Mouse (Mus musculus): ENCODE data around the gene Kif21b. TPM values are rescaled to one million over a fixed set of nuclear protein-coding genes. Genes with fewer than 3 reads are reported as not detected.

The Kif21b gene
- total RNA-seq, 2 experiments from 2014 or later, result 33.9 to 36.5 TPM

DNA sequence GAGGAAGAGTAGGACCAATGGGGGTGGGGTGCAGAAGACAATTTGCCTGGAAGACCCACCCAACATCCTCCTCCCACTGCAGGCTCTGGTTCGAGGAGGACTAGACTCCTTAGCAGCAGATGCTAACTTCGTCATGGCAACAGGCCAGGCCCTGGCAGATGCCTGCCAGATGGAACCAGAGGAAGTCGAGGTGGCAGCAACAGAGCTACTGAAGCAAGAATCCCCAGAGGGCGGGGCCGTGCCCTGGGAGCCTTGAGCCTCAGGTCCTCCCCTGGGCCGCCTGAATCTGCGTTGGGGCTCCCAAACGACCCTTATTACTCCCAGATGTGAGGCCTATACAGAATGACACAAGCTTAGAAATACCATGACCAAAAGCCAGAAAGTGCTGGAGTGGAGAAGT is 12.3 kb upstream of the Kif21b start:
- H3K4me3 ChIP-seq, result no peak overlapping the region
- peak; percentile 76 to 77 for DNase-seq (ENCODE audit: low spot score in 2 of 2)
- TF ChIP-seq CTCF (conservative IDR thresholded peaks at IDR 0.05), result no peak
- peak overlapping the region; percentile 20; the same call in 1 of the 2 replicates for H3K27ac ChIP-seq

DNA sequence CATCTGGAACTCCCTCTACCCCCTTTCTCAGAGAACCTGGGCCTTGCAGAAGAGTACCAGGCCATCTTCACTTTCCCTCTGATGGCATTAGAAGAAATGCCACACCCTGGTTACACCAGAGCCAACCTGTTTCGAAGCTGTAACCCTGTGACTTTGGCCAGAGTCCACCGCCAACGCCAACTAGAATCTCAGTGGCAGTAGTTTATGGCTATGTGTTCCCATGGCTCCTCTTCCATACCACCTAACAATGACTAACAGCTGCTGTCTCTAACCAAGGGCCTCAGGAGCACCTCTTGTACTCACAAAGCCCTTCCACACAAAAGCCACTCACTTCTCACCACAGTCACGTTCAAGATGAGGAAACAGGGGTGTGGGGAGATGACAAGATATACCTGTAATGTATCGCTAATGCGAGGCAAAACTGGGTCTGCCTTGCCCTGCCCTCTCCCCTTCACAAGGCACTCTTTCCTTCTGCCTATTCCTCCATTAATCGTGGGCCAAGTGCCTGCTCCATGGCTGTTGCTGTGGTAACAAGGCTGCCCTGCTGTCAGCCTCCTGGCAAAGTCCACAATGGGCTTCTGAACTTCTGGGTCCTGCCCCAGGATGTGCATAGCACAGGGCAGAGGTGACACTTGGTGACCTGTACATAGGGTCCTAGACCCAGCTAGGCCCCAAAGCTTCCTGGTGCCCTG is 11.5 kb upstream of the Kif21b start:
- peak overlapping the region; percentile 20; the same call in 1 of the 2 replicates for H3K27ac ChIP-seq
- no peak for DNase-seq (ENCODE audit: low spot score in 2 of 2)
- no peak for TF ChIP-seq CTCF (conservative IDR thresholded peaks at IDR 0.05)
- no peak overlapping the region for H3K4me3 ChIP-seq

DNA sequence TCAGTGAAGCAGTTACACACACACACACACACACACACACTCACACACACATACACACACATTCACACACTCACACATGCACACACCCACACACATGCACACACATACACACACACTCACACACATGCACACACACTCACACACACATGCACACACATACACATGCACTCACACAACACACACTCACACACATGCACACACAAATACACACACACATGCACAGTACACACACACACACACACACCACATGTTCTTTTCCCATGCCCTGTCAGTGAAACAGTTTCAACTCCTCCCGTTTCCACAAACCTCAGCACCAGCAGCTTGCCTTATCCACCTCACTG is 11.0 kb upstream of the Kif21b start:
- no peak for DNase-seq (ENCODE audit: low spot score in 2 of 2)
- TF ChIP-seq CTCF (conservative IDR thresholded peaks at IDR 0.05), result no peak
- Histone ChIP-seq H3K4me3 (no peak overlapping the region), H3K27ac (no peak overlapping the region)

DNA sequence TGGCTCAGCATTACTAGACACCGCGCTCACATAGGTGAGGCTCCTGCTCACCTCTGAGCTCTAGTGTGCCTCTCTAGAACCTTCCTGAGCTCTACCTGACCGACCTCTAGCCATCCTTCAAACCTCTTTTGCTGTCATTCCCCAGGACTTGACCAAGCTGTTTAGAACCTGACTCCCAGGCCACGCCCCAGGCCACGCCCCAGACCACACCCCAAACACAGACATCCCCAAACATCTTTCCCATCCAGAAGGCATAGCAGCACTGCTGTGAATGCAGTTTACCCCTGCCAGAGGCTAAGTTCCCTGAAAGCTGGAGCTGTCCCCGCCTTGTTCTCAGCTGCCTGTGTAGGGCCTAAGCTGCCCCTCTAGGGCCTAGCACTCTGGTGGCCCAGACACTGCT is 10.4 kb upstream of the Kif21b start:
- no peak overlapping the region for H3K4me3 ChIP-seq
- no peak for DNase-seq (ENCODE audit: low spot score in 2 of 2)
- H3K27ac ChIP-seq, result no peak overlapping the region
- no peak for TF ChIP-seq CTCF (conservative IDR thresholded peaks at IDR 0.05)

DNA sequence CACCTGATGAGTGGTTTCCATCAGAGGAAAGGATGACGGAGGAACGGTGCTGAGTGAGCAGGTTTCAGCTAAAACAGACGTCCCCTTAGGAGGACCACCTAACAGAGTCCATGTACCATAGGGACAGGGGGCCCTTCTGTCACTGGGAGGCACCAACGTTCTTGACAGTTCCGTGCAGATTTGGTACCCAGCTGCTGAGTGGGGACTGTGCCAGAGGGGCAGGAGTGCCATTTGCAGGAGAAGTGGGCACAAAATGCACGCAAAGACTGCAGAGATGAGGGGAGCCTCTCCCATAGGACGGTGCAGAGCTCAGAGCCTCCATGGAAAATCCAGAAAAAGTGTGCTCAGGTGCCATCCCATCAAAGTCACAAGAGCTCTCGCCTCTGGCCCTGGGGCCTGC is 9.2 kb upstream of the Kif21b start:
- DNase-seq (ENCODE audit: low spot score in 2 of 2), result no peak
- TF ChIP-seq CTCF (conservative IDR thresholded peaks at IDR 0.05), result no peak
- no peak overlapping the region for H3K27ac ChIP-seq

DNA sequence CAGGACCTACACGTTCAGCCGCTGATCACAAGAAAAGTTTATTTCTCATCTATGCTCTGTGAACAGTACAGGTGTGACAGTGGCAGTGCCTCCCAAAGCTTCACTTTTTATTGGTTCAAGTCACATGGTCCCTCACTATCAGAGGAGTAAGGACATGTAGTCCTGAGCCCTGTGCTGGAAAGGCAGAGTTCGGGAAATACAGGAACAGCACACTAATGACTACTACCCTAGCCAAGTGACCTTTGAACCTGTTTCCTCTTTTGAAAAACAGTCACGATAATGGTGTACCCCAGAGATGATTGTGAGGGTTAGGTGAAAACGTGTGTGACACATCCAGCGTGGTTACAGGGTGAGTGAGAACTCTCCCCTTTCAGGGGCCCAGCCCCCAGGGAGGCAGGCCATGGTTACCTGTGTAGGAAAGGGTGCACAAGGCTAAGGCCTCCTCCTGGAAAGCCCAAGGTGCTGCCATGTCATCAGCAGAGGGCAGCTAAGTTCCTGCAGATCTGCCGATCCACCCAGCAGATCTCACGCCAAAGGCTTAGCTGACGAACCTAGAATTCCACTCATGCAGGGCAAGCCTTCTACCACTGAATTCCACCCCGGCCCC is 4.9 kb upstream of the Kif21b start:
- no peak for TF ChIP-seq CTCF (conservative IDR thresholded peaks at IDR 0.05)

More for the DNA sequence above, 9.2 kb upstream of the Kif21b start:
- no peak overlapping the region for H3K4me3 ChIP-seq

DNA sequence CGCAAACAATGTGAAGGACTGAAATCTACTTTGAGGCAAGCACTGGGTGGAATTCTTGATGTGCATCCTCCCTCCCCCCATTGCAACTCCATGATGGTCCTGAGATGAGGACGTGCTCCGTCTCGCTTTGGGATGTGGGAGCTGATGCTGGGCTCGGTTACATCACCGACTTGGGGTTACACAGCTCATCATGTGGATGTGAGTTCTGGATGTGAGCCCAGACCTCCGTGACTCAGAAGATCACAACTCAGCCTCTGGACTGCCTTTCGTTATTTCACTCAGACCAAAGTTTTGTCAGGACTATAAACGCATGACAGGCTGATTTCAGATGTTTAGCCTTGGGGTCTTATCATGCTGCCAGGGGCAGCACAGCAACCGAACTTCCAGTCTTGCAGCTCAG is 4.3 kb upstream of the Kif21b start:
- no peak for DNase-seq (ENCODE audit: low spot score in 2 of 2)
- Histone ChIP-seq H3K27ac (peak overlapping the region; percentile 50; the same call in 1 of the 2 replicates), H3K4me3 (no peak overlapping the region)
- no peak for TF ChIP-seq CTCF (conservative IDR thresholded peaks at IDR 0.05)

More for the DNA sequence above, 4.9 kb upstream of the Kif21b start:
- Histone ChIP-seq H3K4me3 (no peak overlapping the region), H3K27ac (no peak overlapping the region)
- DNase-seq (ENCODE audit: low spot score in 2 of 2), result no peak

DNA sequence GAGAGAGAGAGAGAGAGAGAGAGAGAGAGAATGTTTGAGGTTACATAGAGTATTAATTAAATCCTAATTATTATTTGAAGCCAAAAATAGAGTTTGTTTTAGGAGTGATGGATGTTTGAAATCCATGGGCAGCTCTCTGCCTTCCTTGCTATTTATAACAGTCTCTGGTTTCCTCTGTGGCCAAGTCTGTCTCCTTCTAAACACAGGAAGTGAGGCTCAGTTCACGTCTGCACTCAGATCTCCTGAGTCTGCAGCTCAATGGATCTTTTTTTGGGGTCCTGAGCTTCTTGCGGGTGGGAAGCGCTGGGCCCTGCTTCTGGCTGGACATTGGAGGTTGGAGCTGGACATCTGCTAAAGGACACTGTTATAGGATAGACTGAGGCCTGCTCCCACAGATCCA is 3.3 kb upstream of the Kif21b start:
- TF ChIP-seq CTCF (conservative IDR thresholded peaks at IDR 0.05), result no peak
- Histone ChIP-seq H3K4me3 (no peak overlapping the region), H3K27ac (peak overlapping the region; percentile 64)
- DNase-seq (ENCODE audit: low spot score in 2 of 2), result no peak

DNA sequence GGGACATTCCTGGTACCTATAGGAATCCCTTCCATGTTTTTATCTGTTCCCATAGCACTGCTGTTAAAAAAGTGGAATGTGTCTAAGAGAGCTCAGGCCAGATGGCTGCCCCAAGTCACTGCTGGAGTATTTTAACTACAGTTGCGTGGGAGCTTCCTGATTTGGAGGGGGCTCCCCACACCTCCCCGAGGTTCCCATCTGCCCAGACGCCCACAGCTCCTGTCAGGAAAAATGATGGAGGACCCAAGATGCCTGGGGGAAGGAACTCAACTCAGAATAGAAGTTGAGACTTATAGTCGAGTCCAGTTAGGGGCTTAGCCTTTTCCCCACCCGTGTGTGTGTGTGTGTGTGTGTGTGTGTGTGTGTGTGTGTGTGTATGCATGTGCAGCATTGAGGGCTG is 2.8 kb upstream of the Kif21b start:
- no peak for TF ChIP-seq CTCF (conservative IDR thresholded peaks at IDR 0.05)
- Histone ChIP-seq H3K27ac (peak overlapping the region; percentile 64), H3K4me3 (no peak overlapping the region)
- peak; percentile 82 to 85 for DNase-seq (ENCODE audit: low spot score in 2 of 2)

DNA sequence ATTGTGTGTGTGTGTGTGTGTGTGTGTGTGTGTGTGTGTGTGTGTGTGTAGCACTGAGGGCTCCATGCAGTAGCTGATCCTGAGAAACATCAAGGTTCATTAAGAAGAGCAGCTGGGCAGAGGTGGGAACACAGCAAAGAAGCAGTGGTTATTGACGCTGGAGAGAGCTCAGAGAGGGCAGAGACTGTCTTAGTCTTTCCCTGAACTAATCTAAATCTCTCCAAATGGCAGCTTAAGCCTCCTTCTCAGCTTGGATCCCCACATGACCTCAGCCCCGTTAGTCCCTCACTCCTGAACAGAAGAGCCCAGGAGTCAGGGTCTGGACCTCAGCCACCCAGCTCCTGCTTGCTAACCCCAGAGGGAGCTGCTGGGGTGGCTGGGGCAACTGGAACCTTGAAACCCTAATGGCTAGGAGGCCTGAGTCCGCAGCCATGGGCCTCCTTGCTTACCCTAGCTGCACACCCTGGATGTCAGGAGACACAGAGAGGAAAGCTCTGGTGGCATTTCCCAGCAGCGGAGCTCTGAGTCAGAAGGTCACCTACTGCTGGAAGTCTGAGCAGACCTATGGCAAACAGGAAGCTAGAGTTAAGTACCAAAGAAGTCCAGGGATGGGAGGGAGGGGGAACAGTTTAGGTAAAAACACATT is 2.1 kb upstream of the Kif21b start:
- Histone ChIP-seq H3K27ac (peak overlapping the region; percentile 71), H3K4me3 (no peak overlapping the region)

DNA sequence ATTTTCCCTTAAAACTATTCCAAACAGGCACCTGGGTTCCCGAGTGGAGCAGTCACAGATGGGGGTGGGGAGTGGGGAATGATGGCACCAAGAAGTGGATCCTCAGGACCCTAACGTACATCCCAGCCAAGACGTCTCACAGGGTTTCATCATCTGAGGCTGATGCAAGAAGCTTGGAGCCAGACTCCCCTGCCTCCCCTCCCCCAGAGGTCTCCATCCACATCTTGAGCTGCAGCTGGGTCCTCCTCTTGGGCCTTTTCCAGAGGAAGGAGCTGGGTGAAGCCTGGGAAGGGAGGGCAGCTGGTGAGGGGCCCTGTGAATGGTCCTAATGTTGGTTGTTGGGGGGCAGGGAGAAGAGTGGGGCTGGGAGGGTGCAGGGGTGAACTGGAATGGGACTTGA is 1.1 kb upstream of the Kif21b start:
- no peak for DNase-seq (ENCODE audit: low spot score in 2 of 2)
- no peak for TF ChIP-seq CTCF (conservative IDR thresholded peaks at IDR 0.05)
- H3K27ac ChIP-seq, result peak overlapping the region; percentile 39; the same call in 1 of the 2 replicates
- no peak overlapping the region for H3K4me3 ChIP-seq

More for the DNA sequence above, 2.1 kb upstream of the Kif21b start:
- no peak for TF ChIP-seq CTCF (conservative IDR thresholded peaks at IDR 0.05)
- no peak for DNase-seq (ENCODE audit: low spot score in 2 of 2)

DNA sequence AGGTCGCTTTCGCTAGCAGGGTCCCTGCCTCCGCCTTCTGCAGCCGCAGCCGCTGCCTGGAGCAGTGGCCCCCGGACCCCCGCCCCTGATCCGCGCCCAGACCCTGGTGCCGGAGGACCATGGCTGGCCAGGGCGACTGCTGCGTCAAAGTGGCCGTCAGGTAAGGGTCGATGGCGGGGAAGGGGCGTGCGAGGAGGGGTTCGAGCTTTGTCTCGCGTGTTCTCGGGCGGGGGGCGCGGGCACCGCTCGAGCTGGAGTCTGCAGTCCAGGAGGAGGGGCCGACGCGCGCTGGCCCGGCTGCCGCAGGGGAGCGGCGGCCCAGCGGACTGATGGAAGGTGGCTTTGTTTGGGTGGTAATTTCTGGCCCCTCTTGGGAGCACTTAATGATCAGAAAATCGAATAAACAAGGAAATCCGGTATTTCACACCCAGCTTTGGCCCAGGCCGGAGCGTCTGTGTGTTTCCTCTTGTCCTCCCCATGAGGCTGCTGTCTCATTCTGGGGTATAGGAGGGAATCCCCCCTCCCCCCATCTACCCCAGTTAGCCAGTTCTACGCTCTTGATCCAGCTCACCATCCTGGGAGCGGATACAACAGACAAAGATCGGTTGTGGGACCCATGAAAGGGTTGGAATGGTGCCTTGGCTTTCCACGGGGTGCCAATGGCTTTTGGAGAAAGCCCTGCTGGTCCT is 558 bp downstream of the Kif21b start:
- H3K27ac ChIP-seq, result peak overlapping the region; percentile 96
- no peak for TF ChIP-seq CTCF (conservative IDR thresholded peaks at IDR 0.05)
- H3K4me3 ChIP-seq, result peak overlapping the region; percentile 75
- DNase-seq (ENCODE audit: low spot score in 2 of 2), result no peak

Data from layer of hippocampus, adult 2 months (tissue).